Mouse (Mus musculus): ENCODE measurements at regions not wholly inside any gene's neighbourhood (a gene's known extent, or its start where the extent isn't known, plus 50 kb on each side); places are given as distances from the start of the nearest gene placed in this dataset.

- DNase-seq (ENCODE audit: low read depth), result no peak
Observed at GRCm38 (mm10) chr1:76660146-76660545, 854.7 kb downstream of the Epha4 start.

GRCm38 (mm10) chr1:76664381-76664780 lies 850.5 kb downstream of the Epha4 start:
- no peak for DNase-seq (ENCODE audit: low read depth)

GRCm38 (mm10) chr1:76676836-76677235 lies 838.1 kb downstream of the Epha4 start:
- no peak for DNase-seq (ENCODE audit: low read depth)

- DNase-seq (ENCODE audit: low read depth), result no peak
Observed at GRCm38 (mm10) chr1:76705556-76705955, 809.3 kb downstream of the Epha4 start.

GRCm38 (mm10) chr1:76717639-76718292 lies 797.1 kb downstream of the Epha4 start:
- DNase-seq (ENCODE audit: low read depth), result no peak

- DNase-seq (ENCODE audit: low read depth), result peak; percentile 82
Observed at GRCm38 (mm10) chr1:76724453-76724852, 790.4 kb downstream of the Epha4 start.

GRCm38 (mm10) chr1:76737003-76737402 lies 777.9 kb downstream of the Epha4 start:
- DNase-seq (ENCODE audit: low read depth), result no peak

GRCm38 (mm10) chr1:76737663-76738062 lies 777.2 kb downstream of the Epha4 start:
- no peak for DNase-seq (ENCODE audit: low read depth)

GRCm38 (mm10) chr1:76772694-76773093 lies 742.2 kb downstream of the Epha4 start:
- no peak for DNase-seq (ENCODE audit: low read depth)

- no peak for DNase-seq (ENCODE audit: low read depth)
Observed at GRCm38 (mm10) chr1:76786871-76787270, 728.0 kb downstream of the Epha4 start.

- DNase-seq (ENCODE audit: low read depth), result no peak
Observed at GRCm38 (mm10) chr1:76793438-76793837, 721.5 kb downstream of the Epha4 start.

GRCm38 (mm10) chr1:76819906-76820305 lies 695.0 kb downstream of the Epha4 start:
- no peak for DNase-seq (ENCODE audit: low read depth)

- no peak for DNase-seq (ENCODE audit: low read depth)
Observed at GRCm38 (mm10) chr1:76821610-76822009, 693.3 kb downstream of the Epha4 start.

GRCm38 (mm10) chr1:76829690-76830089 lies 685.2 kb downstream of the Epha4 start:
- DNase-seq (ENCODE audit: low read depth), result no peak

GRCm38 (mm10) chr1:76832311-76832710 lies 682.6 kb downstream of the Epha4 start:
- DNase-seq (ENCODE audit: low read depth), result no peak

GRCm38 (mm10) chr1:76835028-76835683 lies 679.7 kb downstream of the Epha4 start:
- no peak for DNase-seq (ENCODE audit: low read depth)

- DNase-seq (ENCODE audit: low read depth), result no peak
Observed at GRCm38 (mm10) chr1:76849346-76849745, 665.5 kb downstream of the Epha4 start.

GRCm38 (mm10) chr1:76866304-76866968 lies 648.5 kb downstream of the Epha4 start:
- DNase-seq (ENCODE audit: low read depth), result no peak

GRCm38 (mm10) chr1:76873207-76873606 lies 641.7 kb downstream of the Epha4 start:
- no peak for DNase-seq (ENCODE audit: low read depth)

- no peak for DNase-seq (ENCODE audit: low read depth)
Observed at GRCm38 (mm10) chr1:76880111-76880782, 634.6 kb downstream of the Epha4 start.

- DNase-seq (ENCODE audit: low read depth), result no peak
Observed at GRCm38 (mm10) chr1:76880783-76881145, 634.1 kb downstream of the Epha4 start.

GRCm38 (mm10) chr1:76896152-76896864 lies 618.6 kb downstream of the Epha4 start:
- no peak for DNase-seq (ENCODE audit: low read depth)
